Mouse (Mus musculus) embryonic stem cell, embryonic (primary cell): ENCODE measurements around the gene Tbl3.
"Not testable (repeated sequence)": the region's sequence is repeated elsewhere in the genome, so short reads cannot be mapped to it uniquely, and the experiment has no call there.

ENCODE experiments used
- CTCF ChIA-PET, 4 experiments: fragments of 300-600 bp in 2 of 4; fragments of 350-600 bp in 2 of 4; sonication (Branson Sonifier 250); formaldehyde crosslinking; loops; one replicate each; lab custom pipeline; 2022; ENCODE audit warnings: inconsistent platforms in 2 of 4; lab: Charles Lee
- POLR2A ChIA-PET, 4 experiments: fragments of 300-600 bp in 2 of 4; fragments of 350-600 bp in 2 of 4; sonication (Branson Sonifier 250); formaldehyde crosslinking; loops; one replicate each; lab custom pipeline; 2022; ENCODE audit warnings: antibody characterized with exemption in 4 of 4, inconsistent platforms in 1 of 4; lab: Charles Lee

Tbl3 gene

GRCm38 (mm10) chr17:24734513-24734912 is 27.1 kb upstream of the Tbl3 start:
- ChIA-PET CTCF (interaction anchor here in 2 of 4 experiments (0.7 to 1.8 kb wide), 3 partner anchors 10 to 229 kb away, joined by 3 to 6 read pairs (median 5); partner anchors contain the start of gene Ndufb10 (in 1 of the 2)), POLR2A (interaction anchor here in 3 of 4 experiments (1.4 to 16.1 kb wide), 3 partner anchors 12 to 15 kb away, joined by 3 to 268 read pairs (median 75); partner anchors contain the start of genes Ndufb10 (in 2 of the 3), Rnf151 (in 1 of the 3), Rpl3l (in 1 of the 3) and Rps2 (in 1 of the 3))

GRCm38 (mm10) chr17:24733434-24734050 is 26.1 kb upstream of the Tbl3 start:
- POLR2A ChIA-PET, result interaction anchor here in 2 of 4 experiments (0.8 to 16.1 kb wide), 13 partner anchors 10 to 254 kb away, joined by 3 to 268 read pairs (median 4); partner anchors contain the start of genes Ndufb10 (in 2 of the 2), Rnf151 (in 2 of the 2), Rps2 (in 2 of the 2) and Hs3st6 (in 1 of the 2)
- CTCF ChIA-PET, result interaction anchor here in 3 of 4 experiments (0.6 to 2.1 kb wide), 4 partner anchors 9 to 105 kb away, joined by 3 to 6 read pairs (median 4); partner anchors contain the start of gene Ndufb10 (in 1 of the 3)

- POLR2A ChIA-PET, result interaction anchor here (0.6 to 16.1 kb wide), 23 partner anchors 8 to 538 kb away, joined by 3 to 268 read pairs (median 4); partner anchors contain the start of genes Ndufb10 (in 3 of the 4), Rnf151 (in 3 of the 4), Rps2 (in 3 of the 4) and Hs3st6 (in 2 of the 4)
Observed at GRCm38 (mm10) chr17:24732233-24732935, 24.9 kb upstream of the Tbl3 start.

GRCm38 (mm10) chr17:24730787-24731186 is 23.3 kb upstream of the Tbl3 start:
- ChIA-PET POLR2A (interaction anchor here (0.6 to 16.1 kb wide), 13 partner anchors 8 to 182 kb away, joined by 3 to 268 read pairs (median 3); partner anchors contain the start of genes Ndufb10 (in 2 of the 4), Pkd1 (in 2 of the 4), Hs3st6 (in 1 of the 4) and Meiob (in 1 of the 4)), CTCF (no interaction called here)

More at GRCm38 (mm10) chr17:24732233-24732935, 24.9 kb upstream of the Tbl3 start:
- CTCF ChIA-PET, result interaction anchor here in 3 of 4 experiments (0.6 to 2.1 kb wide), 6 partner anchors 8 to 209 kb away, joined by 4 to 6 read pairs (median 6); partner anchors contain the start of gene Ndufb10 (in 1 of the 3)

GRCm38 (mm10) chr17:24729067-24729466 is 21.6 kb upstream of the Tbl3 start:
- POLR2A ChIA-PET, result interaction anchor here in 3 of 4 experiments (0.7 to 16.1 kb wide), 22 partner anchors 6 to 250 kb away, joined by 3 to 268 read pairs (median 5); partner anchors contain the start of genes Msrb1 (in 2 of the 3), Rnf151 (in 2 of the 3), Rps2 (in 2 of the 3) and Hs3st6 (in 1 of the 3)
- CTCF ChIA-PET, result interaction anchor here in 2 of 4 experiments (0.6 to 1.2 kb wide), 4 partner anchors 8 to 27 kb away, joined by 3 read pairs; partner anchors contain the start of gene Msrb1 (in 1 of the 2)

- CTCF ChIA-PET, result interaction anchor here in 2 of 4 experiments (0.9 to 1.2 kb wide), 4 partner anchors 8 to 11 kb away, joined by 3 read pairs; partner anchors contain the start of genes Msrb1 (in 1 of the 2), Rnf151 (in 1 of the 2) and Rps2 (in 1 of the 2)
- POLR2A ChIA-PET, result interaction anchor here in 3 of 4 experiments (0.6 to 16.1 kb wide), 26 partner anchors 6 to 933 kb away, joined by 3 to 268 read pairs (median 4); partner anchors contain the start of genes Msrb1 (in 3 of the 3), Meiob (in 2 of the 3), Mlst8 (in 2 of the 3) and Rnf151 (in 2 of the 3)
Observed at GRCm38 (mm10) chr17:24728184-24728583, 20.7 kb upstream of the Tbl3 start.

GRCm38 (mm10) chr17:24727618-24728017 is 20.2 kb upstream of the Tbl3 start, which contains the start of gene Rpl3l:
Gene Rpl3l (plus strand): TSS chr17:24727820.
- ChIA-PET POLR2A (interaction anchor here in 3 of 4 experiments (0.7 to 16.1 kb wide), 23 partner anchors 6 to 290 kb away, joined by 3 to 268 read pairs (median 4); partner anchors contain the start of genes Meiob (in 2 of the 3), Mlst8 (in 2 of the 3), Msrb1 (in 2 of the 3) and Rnf151 (in 2 of the 3)), CTCF (interaction anchor here in 3 of 4 experiments (0.7 to 1.4 kb wide), 4 partner anchors 8 to 233 kb away, joined by 3 to 4 read pairs (median 3); partner anchors contain the start of genes Msrb1 (in 1 of the 3), Rnf151 (in 1 of the 3) and Rps2 (in 1 of the 3))

GRCm38 (mm10) chr17:24725637-24726390 is 18.4 kb upstream of the Tbl3 start:
- ChIA-PET POLR2A (interaction anchor here in 2 of 4 experiments (0.8 to 14.7 kb wide), 12 partner anchors 8 to 247 kb away, joined by 3 to 268 read pairs (median 8); partner anchors contain the start of genes Msrb1 (in 2 of the 2), Hs3st6 (in 1 of the 2), Mlst8 (in 1 of the 2) and Rnf151 (in 1 of the 2)), CTCF (interaction anchor here in 2 of 4 experiments (0.6 to 1.6 kb wide), 10 partner anchors 9 to 333 kb away, joined by 3 to 10 read pairs (median 3); partner anchors contain the start of genes Msrb1 (in 1 of the 2) and Traf7 (in 1 of the 2))

- ChIA-PET CTCF (interaction anchor here (0.6 to 1.6 kb wide), 12 partner anchors 7 to 1033 kb away, joined by 3 to 8 read pairs (median 4); partner anchors contain the start of genes Msrb1 (in 2 of the 4), Nthl1 (in 1 of the 4), Tbl3 (in 1 of the 4) and Tsc2 (in 1 of the 4)), POLR2A (interaction anchor here (0.6 to 14.7 kb wide), 35 partner anchors 8 to 550 kb away, joined by 3 to 268 read pairs (median 6); partner anchors contain the start of genes Tbl3 (in 3 of the 4), Traf7 (in 3 of the 4), Eme2 (in 2 of the 4) and Meiob (in 2 of the 4))
Observed at GRCm38 (mm10) chr17:24724184-24724583, 16.7 kb upstream of the Tbl3 start, which contains the start of gene Ndufb10. Gene Ndufb10 (minus strand): TSS chr17:24724478.

- ChIA-PET CTCF (interaction anchor here (0.6 to 1.5 kb wide), 9 partner anchors 9 to 1033 kb away, joined by 3 to 8 read pairs (median 5); partner anchors contain the start of genes Msrb1 (in 2 of the 4) and Tbl3 (in 1 of the 4)), POLR2A (interaction anchor here (0.6 to 14.7 kb wide), 40 partner anchors 8 to 550 kb away, joined by 3 to 268 read pairs (median 6); partner anchors contain the start of genes Tbl3 (in 3 of the 4), Traf7 (in 3 of the 4), Eme2 (in 2 of the 4) and Fahd1 (in 2 of the 4))
Observed at GRCm38 (mm10) chr17:24723881-24724180, 16.4 kb upstream of the Tbl3 start.

GRCm38 (mm10) chr17:24723122-24723880 is 15.8 kb upstream of the Tbl3 start:
- CTCF ChIA-PET, result interaction anchor here in 2 of 4 experiments (0.7 kb wide), 3 partner anchors 43 to 659 kb away, joined by 3 read pairs; no protein-coding TSS in a partner anchor
- POLR2A ChIA-PET, result interaction anchor here (0.6 to 14.7 kb wide), 46 partner anchors 9 to 1108 kb away, joined by 3 to 268 read pairs (median 6); partner anchors contain the start of genes Tbl3 (in 3 of the 4), Eme2 (in 2 of the 4), Fahd1 (in 2 of the 4) and Meiob (in 2 of the 4)

GRCm38 (mm10) chr17:24722220-24722924 is 14.9 kb upstream of the Tbl3 start:
- POLR2A ChIA-PET, result interaction anchor here (0.6 to 14.7 kb wide), 65 partner anchors 10 to 1109 kb away, joined by 3 to 268 read pairs (median 4); partner anchors contain the start of genes Tbl3 (in 3 of the 4), Eme2 (in 2 of the 4), Mrps34 (in 2 of the 4) and Msrb1 (in 2 of the 4)
- CTCF ChIA-PET, result interaction anchor here in 1 of 4 experiments (0.7 kb wide), 1 partner anchor 129 kb away, joined by 3 read pairs; no protein-coding TSS in a partner anchor

GRCm38 (mm10) chr17:24721383-24721955 is 14.0 kb upstream of the Tbl3 start:
- POLR2A ChIA-PET, result interaction anchor here in 3 of 4 experiments (0.6 to 14.7 kb wide), 49 partner anchors 10 to 504 kb away, joined by 3 to 268 read pairs (median 5); partner anchors contain the start of genes Msrb1 (in 2 of the 3), Pkd1 (in 2 of the 3), Tbl3 (in 2 of the 3) and Traf7 (in 2 of the 3)
- CTCF ChIA-PET, result not testable (repeated sequence)
